Comparison of ENCODE assay signal across 9 mouse cellular contexts in the genomic region with DNA sequence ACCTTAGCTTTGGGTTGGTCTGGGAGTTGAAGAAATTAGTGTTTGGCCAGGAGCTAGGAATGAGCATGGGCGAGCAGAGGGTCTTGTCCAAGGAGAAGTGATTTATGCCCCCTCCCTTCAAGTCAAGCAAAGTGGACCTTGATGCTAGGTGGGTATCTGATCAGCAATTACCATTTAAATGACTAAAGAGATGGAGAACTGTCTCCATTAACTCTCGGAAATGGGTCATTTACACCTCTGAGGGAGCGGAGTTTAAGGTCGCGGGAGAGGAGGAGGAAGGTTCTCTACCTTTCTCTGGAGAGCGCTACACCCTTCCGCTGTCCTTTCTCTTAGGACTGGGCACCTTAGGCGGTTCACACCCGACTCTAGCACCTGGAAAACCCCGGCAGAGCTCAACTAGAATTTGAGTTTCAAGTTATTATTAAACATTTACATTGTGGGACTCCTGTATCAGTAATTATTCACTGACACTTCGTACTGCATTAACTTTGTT. TPM values are rescaled to one million over a fixed set of nuclear protein-coding genes. Genes with fewer than 3 reads are reported as not detected.
DNase-seq lines count a peak whose midpoint lies in the region; ATAC-seq and TF ChIP-seq lines count a peak whose summit lies in the region.
"Had no signal": no experiment of that assay in that cellular context is flagged by ENCODE, and none has a peak within 500 bp of the region (broad histone marks: within the 10 kb centered on the region; RNA-seq: fewer than 3 reads in every experiment).

A gene (minus strand): TSS at position 97 of the 493 bp plus-strand sequence.

- H3K27ac ChIP-seq in kidney, embryonic 14.5 days (ENCODE audit: low read depth, low read length), result no peak within 1 kb of the TSS
- no peak within 1 kb of the TSS for H3K27ac ChIP-seq in bone marrow macrophage, adult 2 months (ENCODE audit: insufficient read depth, low read depth, low read length)
- H3K27ac ChIP-seq in midbrain, embryonic 10.5 days (replicated peaks), result peak within 1 kb of the TSS; percentile 92

- no peaks in the 10 kb centered on the region for H3K36me3 ChIP-seq in kidney, embryonic 14.5 days (ENCODE audit: control insufficient read depth, insufficient read depth, low read length)
- no peaks in the 10 kb centered on the region for H3K36me3 ChIP-seq in midbrain, embryonic 10.5 days

- H3K4me3 ChIP-seq in kidney, embryonic 14.5 days (ENCODE audit: low read length), result peak within 1 kb of the TSS; percentile 48
- H3K4me3 ChIP-seq in bone marrow macrophage, adult 2 months (ENCODE audit: insufficient read depth, low read length), result peak within 1 kb of the TSS; percentile 35; the same call in 1 of the 2 replicates
- H3K4me3 ChIP-seq in midbrain, embryonic 10.5 days, result peak within 1 kb of the TSS; percentile 66

- no peak for ATAC-seq in kidney, embryonic 14.5 days (ENCODE audit: low FRiP score, low TSS enrichment)

- 6% methylated on average over 11 of the region's 11 CpGs for WGBS in kidney, embryonic 14.5 days
- 3% methylated on average over 11 of the region's 11 CpGs for WGBS in midbrain, embryonic 10.5 days

- H3K4me2 ChIP-seq in kidney, embryonic 14.5 days (replicated peaks; ENCODE audit: low read depth, low read length), result peak within 1 kb of the TSS; percentile 98

- peaks cover 4% of the 10 kb centered on the region for H3K4me1 ChIP-seq in kidney, embryonic 14.5 days (ENCODE audit: control insufficient read depth, insufficient read depth, low read length)
- H3K4me1 ChIP-seq in bone marrow macrophage, adult 2 months (ENCODE audit: control insufficient read depth, insufficient read depth, low read length), result peaks cover 2% of the 10 kb centered on the region; the same call in 1 of the 2 replicates
- peaks cover 56% of the 10 kb centered on the region for H3K4me1 ChIP-seq in midbrain, embryonic 10.5 days

- no peak for TF ChIP-seq CTCF in bone marrow macrophage, adult 2 months (IDR thresholded peaks at IDR 0.05; ENCODE audit: low read depth, low read length)

- DNase-seq in kidney, adult 8-10 months, result no peak
- DNase-seq in heart, postnatal 14 days, result no peak
- DNase-seq in midbrain, embryonic 10.5 days (ENCODE audit: low spot score), result no peak
- no peak for DNase-seq in yolk sac, embryonic 10.5 days (ENCODE audit: low spot score)
- DNase-seq in frontal cortex, adult 2 months (ENCODE audit: extremely low spot score in 1 of 2, low spot score in 1 of 2), result no peak
- no peak for DNase-seq in kidney, postnatal 25 days

- no peaks in the 10 kb centered on the region for H3K9me3 ChIP-seq in kidney, embryonic 14.5 days (ENCODE audit: control insufficient read depth, low read length)
- peaks cover 5% of the 10 kb centered on the region; the same call in 1 of the 2 replicates for H3K9me3 ChIP-seq in midbrain, embryonic 10.5 days (replicated peaks)

- intact Hi-C loops in heart, postnatal 14 days (cut with DNase I), result loop anchor here (10.0 kb wide), 1 partner anchor 506 kb away; no protein-coding TSS in a partner anchor

- no peak for TF ChIP-seq POLR2A in bone marrow macrophage, adult 2 months (IDR thresholded peaks at IDR 0.05; ENCODE audit: borderline replicate concordance, low read depth, low read length)

- H3K27me3 ChIP-seq in kidney, embryonic 14.5 days (ENCODE audit: control insufficient read depth, insufficient read depth, low read length), result peaks cover 68% of the 10 kb centered on the region
- H3K27me3 ChIP-seq in midbrain, embryonic 10.5 days (ENCODE audit: low read depth, poor library complexity, severe bottlenecking), result peaks cover 95% of the 10 kb centered on the region

- H3K9ac ChIP-seq in kidney, embryonic 14.5 days (ENCODE audit: low read depth, low read length), result peak within 1 kb of the TSS; percentile 51

RNA-seq across cellular contexts. Expression of the gene that starts here (rescaled TPM):
- polyA plus RNA-seq in kidney, embryonic 14.5 days (2014; fragmentation: Nextera tagmentation; extraction: Ambion mirVana), result 8.5 and 10.2 TPM in 2 replicates
- polyA plus RNA-seq in bone marrow macrophage, adult 2 months (2012; ENCODE audit: insufficient read depth, insufficient read length, missing spikeins), result 0.09 TPM in 1 of 2 replicates, not detected in the other
- total RNA-seq in heart, postnatal 14 days (2021), result 10 to 100 TPM; 52.7 to 55.5 TPM
- 25.6 and 27.4 TPM in 2 replicates for polyA plus RNA-seq in midbrain, embryonic 10.5 days (2016; fragmentation: Nextera tagmentation; extraction: Ambion mirVana)
- 6.0 and 6.2 TPM in 2 replicates for polyA plus RNA-seq in frontal cortex, adult 2 months (2012; rRNA removed)
- total RNA-seq: neutrophil, adult 5-6 weeks had no signal
